Mouse (Mus musculus): ENCODE measurements at regions not wholly inside any gene's neighbourhood (a gene's known extent, or its start where the extent isn't known, plus 50 kb on each side); places are given as distances from the start of the nearest gene placed in this dataset.

GRCm38 (mm10) chr12:13699858-13700257 is 430.9 kb downstream of the Nbas start:
- H3K27me3 ChIP-seq (ENCODE audit: low read depth, poor library complexity, severe bottlenecking) = no peaks in the 10 kb centered on the region
- WGBS = 94% methylated on average over 2 of the region's 2 CpGs
- no peaks in the 10 kb centered on the region for H3K9me3 ChIP-seq (replicated peaks)
- no peak overlapping the region for H3K4me3 ChIP-seq
- H3K4me1 ChIP-seq = no peaks in the 10 kb centered on the region
- DNase-seq (ENCODE audit: low spot score) = no peak
- no peak overlapping the region for H3K27ac ChIP-seq
- no peaks in the 10 kb centered on the region for H3K36me3 ChIP-seq

- no peak overlapping the region for H3K27ac ChIP-seq
- H3K36me3 ChIP-seq = no peaks in the 10 kb centered on the region
- H3K4me3 ChIP-seq = no peak overlapping the region
- 79% methylated on average over 4 of the region's 4 CpGs for WGBS
- no peaks in the 10 kb centered on the region for H3K9me3 ChIP-seq (replicated peaks)
- no peaks in the 10 kb centered on the region for H3K27me3 ChIP-seq (ENCODE audit: low read depth, poor library complexity, severe bottlenecking)
- no peak for DNase-seq (ENCODE audit: low spot score)
- H3K4me1 ChIP-seq = no peaks in the 10 kb centered on the region
Observed at GRCm38 (mm10) chr12:13698834-13699233, 429.9 kb downstream of the Nbas start.

GRCm38 (mm10) chr12:13691394-13692165 is 422.6 kb downstream of the Nbas start:
- Histone ChIP-seq H3K27ac (no peak overlapping the region), H3K27me3 (ENCODE audit: low read depth, poor library complexity, severe bottlenecking) (no peaks in the 10 kb centered on the region), H3K36me3 (no peaks in the 10 kb centered on the region), H3K4me3 (no peak overlapping the region), H3K4me1 (no peaks in the 10 kb centered on the region), H3K9me3 (replicated peaks) (no peaks in the 10 kb centered on the region)
- WGBS = 66% methylated on average over 2 of the region's 2 CpGs
- DNase-seq (ENCODE audit: low spot score) = no peak

- no peak for DNase-seq (ENCODE audit: low spot score)
- 90% methylated on average over 1 of the region's 1 CpGs for WGBS
Observed at GRCm38 (mm10) chr12:13677266-13677665, 408.3 kb downstream of the Nbas start.

GRCm38 (mm10) chr12:13669453-13669852 is 400.5 kb downstream of the Nbas start:
- H3K36me3 ChIP-seq = no peaks in the 10 kb centered on the region
- H3K27me3 ChIP-seq (ENCODE audit: low read depth, poor library complexity, severe bottlenecking) = no peaks in the 10 kb centered on the region
- no peaks in the 10 kb centered on the region for H3K4me1 ChIP-seq
- no peaks in the 10 kb centered on the region for H3K9me3 ChIP-seq (replicated peaks)
- no peak overlapping the region for H3K27ac ChIP-seq
- no peak overlapping the region for H3K4me3 ChIP-seq
- DNase-seq (ENCODE audit: low spot score) = no peak

More at GRCm38 (mm10) chr12:13677266-13677665, 408.3 kb downstream of the Nbas start:
- H3K9me3 ChIP-seq (replicated peaks) = no peaks in the 10 kb centered on the region
- H3K27me3 ChIP-seq (ENCODE audit: low read depth, poor library complexity, severe bottlenecking) = no peaks in the 10 kb centered on the region
- no peaks in the 10 kb centered on the region for H3K36me3 ChIP-seq
- no peak overlapping the region for H3K27ac ChIP-seq
- H3K4me3 ChIP-seq = no peak overlapping the region
- no peaks in the 10 kb centered on the region for H3K4me1 ChIP-seq

GRCm38 (mm10) chr12:13668485-13669022 is 399.6 kb downstream of the Nbas start:
- Histone ChIP-seq H3K4me3 (no peak overlapping the region), H3K36me3 (no peaks in the 10 kb centered on the region), H3K27me3 (ENCODE audit: low read depth, poor library complexity, severe bottlenecking) (no peaks in the 10 kb centered on the region), H3K9me3 (replicated peaks) (no peaks in the 10 kb centered on the region), H3K4me1 (no peaks in the 10 kb centered on the region), H3K27ac (no peak overlapping the region)
- WGBS = 80% methylated on average over 3 of the region's 3 CpGs
- no peak for DNase-seq (ENCODE audit: low spot score)

GRCm38 (mm10) chr12:13639336-13639735 is 370.4 kb downstream of the Nbas start:
- Histone ChIP-seq H3K4me3 (no peak overlapping the region), H3K4me1 (no peaks in the 10 kb centered on the region), H3K36me3 (no peaks in the 10 kb centered on the region), H3K27ac (no peak overlapping the region), H3K27me3 (ENCODE audit: low read depth, poor library complexity, severe bottlenecking) (no peaks in the 10 kb centered on the region), H3K9me3 (replicated peaks) (no peaks in the 10 kb centered on the region)
- whole genome bisulfite sequencing = 60% methylated on average over 1 of the region's 1 CpGs
- DNase-seq (ENCODE audit: low spot score) = peak; percentile 35
